8 mouse cellular contexts compared by ENCODE assay signal in genomic region chr19:38086948-38087551, GRCm38 (mm10). TPM values are rescaled to one million over a fixed set of nuclear protein-coding genes. Genes with fewer than 3 reads are reported as not detected.
DNase-seq lines count a peak whose midpoint lies in the region; ATAC-seq lines count a peak whose summit lies in the region.

No protein-coding gene starts in this region.

- 0 out of 2 replicates have a peak, but pooled peaks have one; percentile 48 for ATAC-seq in midbrain, embryonic 11.5 days (ENCODE audit: low FRiP score)
- peak; percentile 37; the same call in 1 of the 2 replicates for ATAC-seq in heart, embryonic 13.5 days (ENCODE audit: extremely low read depth, insufficient number of reproducible peaks, low FRiP score, low TSS enrichment)
- ATAC-seq in stomach, embryonic 15.5 days (ENCODE audit: insufficient read depth, low FRiP score, low read depth), result peak; percentile 73

- H3K36me3 ChIP-seq in midbrain, embryonic 11.5 days (ENCODE audit: control insufficient read depth, insufficient read depth, low read length), result no peaks in the 10 kb centered on the region
- no peaks in the 10 kb centered on the region for H3K36me3 ChIP-seq in midbrain, embryonic 10.5 days
- H3K36me3 ChIP-seq in heart, embryonic 13.5 days, result no peaks in the 10 kb centered on the region
- H3K36me3 ChIP-seq in stomach, embryonic 15.5 days, result no peaks in the 10 kb centered on the region

- no peak overlapping the region for H3K27ac ChIP-seq in midbrain, embryonic 11.5 days (ENCODE audit: low read depth, low read length)
- no peak overlapping the region for H3K27ac ChIP-seq in midbrain, embryonic 10.5 days (replicated peaks)
- no peak overlapping the region for H3K27ac ChIP-seq in heart, embryonic 13.5 days (replicated peaks)
- H3K27ac ChIP-seq in stomach, embryonic 15.5 days, result no peak overlapping the region

- H3K9ac ChIP-seq in midbrain, embryonic 11.5 days (ENCODE audit: low read length), result no peak overlapping the region
- no peak overlapping the region for H3K9ac ChIP-seq in heart, embryonic 13.5 days
- H3K9ac ChIP-seq in stomach, embryonic 15.5 days, result no peak overlapping the region

- WGBS in midbrain, embryonic 11.5 days, result 66% methylated on average over 11 of the region's 11 CpGs
- 71% methylated on average over 11 of the region's 11 CpGs for WGBS in midbrain, embryonic 10.5 days
- 44% methylated on average over 11 of the region's 11 CpGs for whole genome bisulfite sequencing in heart, embryonic 13.5 days
- WGBS in stomach, embryonic 15.5 days, result 49% methylated on average over 11 of the region's 11 CpGs

- no peak overlapping the region for H3K4me3 ChIP-seq in midbrain, embryonic 11.5 days (ENCODE audit: low read depth, low read length)
- no peak overlapping the region for H3K4me3 ChIP-seq in midbrain, embryonic 10.5 days
- no peak overlapping the region for H3K4me3 ChIP-seq in heart, embryonic 13.5 days
- no peak overlapping the region for H3K4me3 ChIP-seq in stomach, embryonic 15.5 days (replicated peaks)

- no peak for DNase-seq in midbrain, embryonic 11.5 days (ENCODE audit: low spot score, missing footprints)
- no peak for DNase-seq in midbrain, embryonic 10.5 days (ENCODE audit: low spot score)
- peak; percentile 48 for DNase-seq in embryo, embryonic 10.5 days (ENCODE audit: low spot score)
- peak; percentile 9 to 25 for DNase-seq in layer of hippocampus, adult 18-20 months (ENCODE audit: low spot score in 2 of 2)
- DNase-seq in lung, postnatal 25 days (ENCODE audit: low spot score), result peak; percentile 33
- no peak for DNase-seq in B cell, adult 2 months

- 0 out of 2 replicates have a peak, but pooled peaks cover 3% of the 10 kb centered on the region for H3K4me1 ChIP-seq in midbrain, embryonic 11.5 days (ENCODE audit: control insufficient read depth, insufficient read depth, low read length)
- peaks cover 7% of the 10 kb centered on the region for H3K4me1 ChIP-seq in midbrain, embryonic 10.5 days
- H3K4me1 ChIP-seq in heart, embryonic 13.5 days, result peaks cover 7% of the 10 kb centered on the region; the same call in 1 of the 2 replicates
- peaks cover 13% of the 10 kb centered on the region; the same call in 1 of the 2 replicates for H3K4me1 ChIP-seq in stomach, embryonic 15.5 days

- no peaks in the 10 kb centered on the region for H3K9me3 ChIP-seq in midbrain, embryonic 11.5 days (ENCODE audit: control insufficient read depth, low read length)
- H3K9me3 ChIP-seq in midbrain, embryonic 10.5 days (replicated peaks), result no peaks in the 10 kb centered on the region
- H3K9me3 ChIP-seq in heart, embryonic 13.5 days, result no peaks in the 10 kb centered on the region
- H3K9me3 ChIP-seq in stomach, embryonic 15.5 days, result no peaks in the 10 kb centered on the region

- no peaks in the 10 kb centered on the region for H3K27me3 ChIP-seq in midbrain, embryonic 11.5 days (ENCODE audit: control insufficient read depth, insufficient read depth, low read length)
- no peaks in the 10 kb centered on the region; the same call in 1 of the 2 replicates for H3K27me3 ChIP-seq in midbrain, embryonic 10.5 days (ENCODE audit: low read depth, poor library complexity, severe bottlenecking)
- H3K27me3 ChIP-seq in heart, embryonic 13.5 days (replicated peaks), result peaks cover 18% of the 10 kb centered on the region; the same call in 1 of the 2 replicates
- H3K27me3 ChIP-seq in stomach, embryonic 15.5 days (replicated peaks), result no peaks in the 10 kb centered on the region

- no peak overlapping the region for H3K4me2 ChIP-seq in midbrain, embryonic 11.5 days
- H3K4me2 ChIP-seq in heart, embryonic 13.5 days, result no peak overlapping the region
- no peak overlapping the region for H3K4me2 ChIP-seq in stomach, embryonic 15.5 days

RNA-seq across cellular contexts. Expression of gene Ffar4, which starts 9.8 kb away (rescaled TPM):
- not detected in 2 replicates for polyA plus RNA-seq in midbrain, embryonic 11.5 days (2014; fragmentation: Nextera tagmentation; extraction: Ambion mirVana)
- polyA plus RNA-seq in midbrain, embryonic 10.5 days (2016; fragmentation: Nextera tagmentation; extraction: Ambion mirVana), result 0.12 TPM in 1 of 2 replicates, not detected in the other
- 0.11 and 0.20 TPM in 2 replicates for polyA plus RNA-seq in heart, embryonic 13.5 days (2015; fragmentation: Nextera tagmentation; extraction: Ambion mirVana)
- not detected for total RNA-seq in layer of hippocampus, adult 18-20 months (2021)
- polyA plus RNA-seq in stomach, embryonic 15.5 days (2015; fragmentation: Nextera tagmentation; extraction: Ambion mirVana), result 5.3 and 7.0 TPM in 2 replicates

RNA-seq across cellular contexts. Expression of gene Cep55, which starts 32.2 kb away (rescaled TPM):
- 60.8 and 67.1 TPM in 2 replicates for polyA plus RNA-seq in midbrain, embryonic 11.5 days (2014; fragmentation: Nextera tagmentation; extraction: Ambion mirVana)
- 49.2 and 49.5 TPM in 2 replicates for polyA plus RNA-seq in midbrain, embryonic 10.5 days (2016; fragmentation: Nextera tagmentation; extraction: Ambion mirVana)
- polyA plus RNA-seq in heart, embryonic 13.5 days (2015; fragmentation: Nextera tagmentation; extraction: Ambion mirVana), result 25.5 and 26.6 TPM in 2 replicates
- under 1 TPM; 0.28 to 0.32 TPM for total RNA-seq in layer of hippocampus, adult 18-20 months (2021)
- polyA plus RNA-seq in stomach, embryonic 15.5 days (2015; fragmentation: Nextera tagmentation; extraction: Ambion mirVana), result 25.9 and 26.7 TPM in 2 replicates

RNA-seq across cellular contexts. Expression of gene Rbp4, which starts 38.0 kb away (rescaled TPM):
- 2.3 and 2.8 TPM in 2 replicates for polyA plus RNA-seq in midbrain, embryonic 11.5 days (2014; fragmentation: Nextera tagmentation; extraction: Ambion mirVana)
- 2.3 TPM in 2 replicates for polyA plus RNA-seq in midbrain, embryonic 10.5 days (2016; fragmentation: Nextera tagmentation; extraction: Ambion mirVana)
- polyA plus RNA-seq in heart, embryonic 13.5 days (2015; fragmentation: Nextera tagmentation; extraction: Ambion mirVana), result 8.3 and 55.7 TPM in 2 replicates
- total RNA-seq in layer of hippocampus, adult 18-20 months (2021), result 10 to 100 TPM; 11.3 to 12.4 TPM
- polyA plus RNA-seq in stomach, embryonic 15.5 days (2015; fragmentation: Nextera tagmentation; extraction: Ambion mirVana), result 102 and 206 TPM in 2 replicates

RNA-seq across cellular contexts. Expression of gene Myof, which starts 43.7 kb away (rescaled TPM):
- 3.3 and 3.6 TPM in 2 replicates for polyA plus RNA-seq in midbrain, embryonic 11.5 days (2014; fragmentation: Nextera tagmentation; extraction: Ambion mirVana)
- 1.5 and 2.2 TPM in 2 replicates for polyA plus RNA-seq in midbrain, embryonic 10.5 days (2016; fragmentation: Nextera tagmentation; extraction: Ambion mirVana)
- 4.8 and 5.7 TPM in 2 replicates for polyA plus RNA-seq in heart, embryonic 13.5 days (2015; fragmentation: Nextera tagmentation; extraction: Ambion mirVana)
- total RNA-seq in layer of hippocampus, adult 18-20 months (2021), result 1 to 10 TPM; 3.3 to 4.3 TPM
- polyA plus RNA-seq in stomach, embryonic 15.5 days (2015; fragmentation: Nextera tagmentation; extraction: Ambion mirVana), result 14.1 and 15.9 TPM in 2 replicates

RNA-seq across cellular contexts. Expression of gene Pde6c, which starts 45.5 kb away (rescaled TPM):
- 0.08 and 0.12 TPM in 2 replicates for polyA plus RNA-seq in midbrain, embryonic 11.5 days (2014; fragmentation: Nextera tagmentation; extraction: Ambion mirVana)
- 0.11 TPM in 1 of 2 replicates, not detected in the other for polyA plus RNA-seq in midbrain, embryonic 10.5 days (2016; fragmentation: Nextera tagmentation; extraction: Ambion mirVana)
- 0.14 TPM in 1 of 2 replicates, not detected in the other for polyA plus RNA-seq in heart, embryonic 13.5 days (2015; fragmentation: Nextera tagmentation; extraction: Ambion mirVana)
- under 1 TPM; 0.20 TPM for total RNA-seq in layer of hippocampus, adult 18-20 months (2021)
- polyA plus RNA-seq in stomach, embryonic 15.5 days (2015; fragmentation: Nextera tagmentation; extraction: Ambion mirVana), result 0.57 and 0.71 TPM in 2 replicates

Comparison
In these comparisons a context has a peak if more than half of its experiments do, and no peak if none do; other contexts are left out.
1. DNase-seq: peak in embryo, embryonic 10.5 days (single experiment), layer of hippocampus, adult 18-20 months (2 of 2) and lung, postnatal 25 days (single experiment); none in midbrain, embryonic 11.5 days (single experiment), midbrain, embryonic 10.5 days (single experiment) and B cell, adult 2 months (0 of 2).
2. Peak in every context shown above with its lines, with median percentiles within 50 percentile points of each other: ATAC-seq.